Comparison of ENCODE assay signal across 9 mouse cellular contexts in the genomic region with DNA sequence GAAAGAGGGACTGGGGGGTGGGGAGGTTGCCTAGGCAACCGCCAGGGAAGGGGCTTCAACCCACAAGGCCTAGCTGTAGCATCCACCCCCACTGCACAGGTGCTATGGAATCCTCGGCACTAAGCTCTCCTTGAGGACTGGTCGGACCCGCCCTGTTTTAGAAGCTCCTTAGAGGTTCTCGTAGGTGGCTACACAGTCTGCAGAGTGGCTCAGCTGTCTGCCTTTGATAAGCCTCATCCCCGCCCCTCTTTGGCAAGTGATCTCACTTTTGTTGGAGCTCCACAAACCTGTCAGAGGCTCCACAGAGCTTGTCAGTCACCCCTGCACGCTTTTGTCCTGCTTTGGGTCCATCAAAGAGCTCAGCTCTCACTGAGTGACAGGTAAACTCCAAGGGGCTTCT. TPM values are rescaled to one million over a fixed set of nuclear protein-coding genes. Genes with fewer than 3 reads are reported as not detected.
A peak's percentile ranks its signal among the peaks of the same experiment; 100 is the strongest.
DNase-seq lines count a peak whose midpoint lies in the region; ATAC-seq and TF ChIP-seq lines count a peak whose summit lies in the region.
"Had no signal": no experiment of that assay in that cellular context is flagged by ENCODE, and none has a peak within 500 bp of the region (broad histone marks: within the 10 kb centered on the region; RNA-seq: fewer than 3 reads in every experiment).

No protein-coding gene starts in this region.

- no peaks in the 10 kb centered on the region for H3K9me3 ChIP-seq in heart, embryonic 11.5 days (replicated peaks; ENCODE audit: control insufficient read depth, low read length)
- H3K9me3 ChIP-seq in heart, embryonic 10.5 days: no peaks in the 10 kb centered on the region
- H3K9me3 ChIP-seq in hindbrain, embryonic 15.5 days: no peaks in the 10 kb centered on the region
- H3K9me3 ChIP-seq in midbrain, postnatal 0 days (ENCODE audit: low read length): no peaks in the 10 kb centered on the region

- WGBS in heart, embryonic 11.5 days (ENCODE audit: insufficient replicate concordance): 52% methylated on average over 7 of the region's 7 CpGs
- 45% methylated on average over 7 of the region's 7 CpGs for WGBS in heart, embryonic 10.5 days
- WGBS in hindbrain, embryonic 15.5 days: 65% methylated on average over 7 of the region's 7 CpGs
- 37% methylated on average over 7 of the region's 7 CpGs for WGBS in midbrain, postnatal 0 days

- no peaks in the 10 kb centered on the region; the same call in 1 of the 2 replicates for H3K27me3 ChIP-seq in heart, embryonic 11.5 days (ENCODE audit: control insufficient read depth, insufficient read depth, low read length)
- no peaks in the 10 kb centered on the region for H3K27me3 ChIP-seq in heart, embryonic 10.5 days (ENCODE audit: insufficient read depth, poor library complexity, severe bottlenecking)
- H3K27me3 ChIP-seq in hindbrain, embryonic 15.5 days: no peaks in the 10 kb centered on the region
- H3K27me3 ChIP-seq in midbrain, postnatal 0 days (ENCODE audit: insufficient read depth, low read length): no peaks in the 10 kb centered on the region

- no peak for DNase-seq in heart, embryonic 10.5 days (ENCODE audit: low spot score)
- no peak for DNase-seq in midbrain, postnatal 0 days (ENCODE audit: low spot score)
- DNase-seq in MN1 (ENCODE audit: low spot score): no peak
- no peak for DNase-seq in T-cell, adult 2 months (ENCODE audit: low spot score)
- no peak for DNase-seq in layer of hippocampus, adult 2 months (ENCODE audit: low spot score in 2 of 2)
- DNase-seq: gastrocnemius, postnatal 10 days had no signal

- H3K4me1 ChIP-seq in heart, embryonic 11.5 days (ENCODE audit: control insufficient read depth, insufficient read depth, low read length): 0 out of 2 replicates have a peak, but pooled peaks cover 5% of the 10 kb centered on the region
- peaks cover 18% of the 10 kb centered on the region for H3K4me1 ChIP-seq in heart, embryonic 10.5 days
- H3K4me1 ChIP-seq in hindbrain, embryonic 15.5 days (replicated peaks): peaks cover 5% of the 10 kb centered on the region; the same call in 1 of the 2 replicates
- no peaks in the 10 kb centered on the region for H3K4me1 ChIP-seq in midbrain, postnatal 0 days (ENCODE audit: insufficient read depth, low read length)

- no peak overlapping the region for H3K4me3 ChIP-seq in heart, embryonic 11.5 days (ENCODE audit: low read depth, low read length)
- H3K4me3 ChIP-seq in heart, embryonic 10.5 days: no peak overlapping the region
- H3K4me3 ChIP-seq in hindbrain, embryonic 15.5 days: no peak overlapping the region
- H3K4me3 ChIP-seq in midbrain, postnatal 0 days (ENCODE audit: low read depth, low read length): no peak overlapping the region
- no peak overlapping the region for H3K4me3 ChIP-seq in layer of hippocampus, adult 2 months

- no peak for TF ChIP-seq CTCF in midbrain, postnatal 0 days (IDR thresholded peaks at IDR 0.05)
- no peak for TF ChIP-seq CTCF in layer of hippocampus, adult 2 months (conservative IDR thresholded peaks at IDR 0.05)

- H3K4me2 ChIP-seq in heart, embryonic 11.5 days: no peak overlapping the region
- no peak overlapping the region for H3K4me2 ChIP-seq in hindbrain, embryonic 15.5 days
- H3K4me2 ChIP-seq in midbrain, postnatal 0 days (ENCODE audit: low read depth, low read length, poor library complexity, severe bottlenecking): no peak overlapping the region

- H3K36me3 ChIP-seq in heart, embryonic 11.5 days (ENCODE audit: control insufficient read depth, insufficient read depth, low read length): no peaks in the 10 kb centered on the region
- H3K36me3 ChIP-seq in heart, embryonic 10.5 days: no peaks in the 10 kb centered on the region
- peaks cover 51% of the 10 kb centered on the region for H3K36me3 ChIP-seq in hindbrain, embryonic 15.5 days
- H3K36me3 ChIP-seq in midbrain, postnatal 0 days (ENCODE audit: insufficient read depth, low read length): peaks cover 48% of the 10 kb centered on the region

- ATAC-seq in heart, embryonic 11.5 days (replicated peaks; ENCODE audit: insufficient number of reproducible peaks, low FRiP score, low TSS enrichment): 0 out of 2 replicates have a peak, but pooled peaks have one; percentile 4
- peak; percentile 42; the same call in 1 of the 2 replicates for ATAC-seq in common myeloid progenitor, adult 5-6 weeks (replicated peaks; ENCODE audit: low read depth, poor library complexity, severe bottlenecking)
- no peak; the same call in 1 of the 2 replicates for ATAC-seq in hindbrain, embryonic 15.5 days (ENCODE audit: low FRiP score, low read depth)
- ATAC-seq in midbrain, postnatal 0 days (ENCODE audit: low FRiP score): peak; percentile 36

- H3K27ac ChIP-seq in heart, embryonic 11.5 days (ENCODE audit: low read depth, low read length): no peak overlapping the region
- no peak overlapping the region for H3K27ac ChIP-seq in heart, embryonic 10.5 days
- H3K27ac ChIP-seq in hindbrain, embryonic 15.5 days (replicated peaks): no peak overlapping the region
- H3K27ac ChIP-seq in midbrain, postnatal 0 days (ENCODE audit: low read depth, low read length): peak overlapping the region; percentile 55; the same call in 1 of the 2 replicates
- H3K27ac ChIP-seq in layer of hippocampus, adult 2 months: no peak overlapping the region

- H3K9ac ChIP-seq in heart, embryonic 11.5 days (ENCODE audit: low read depth, low read length): no peak overlapping the region
- H3K9ac ChIP-seq in hindbrain, embryonic 15.5 days: peak overlapping the region; percentile 18; the same call in 1 of the 2 replicates
- H3K9ac ChIP-seq in midbrain, postnatal 0 days (replicated peaks; ENCODE audit: low read length, poor library complexity, severe bottlenecking): no peak overlapping the region

RNA-seq across cellular contexts. Expression of gene Mapre3, which starts 17.0 kb away (rescaled TPM):
- polyA plus RNA-seq in heart, embryonic 11.5 days (2014; fragmentation: Nextera tagmentation; extraction: Ambion mirVana): 14.2 and 17.9 TPM in 2 replicates
- 16.3 and 16.6 TPM in 2 replicates for polyA plus RNA-seq in heart, embryonic 10.5 days (2016; fragmentation: Nextera tagmentation; extraction: Ambion mirVana)
- not detected in 2 replicates for total RNA-seq in common myeloid progenitor, adult 5-6 weeks (2017)
- 138 and 157 TPM in 2 replicates for polyA plus RNA-seq in hindbrain, embryonic 15.5 days (2015; fragmentation: Nextera tagmentation; extraction: Ambion mirVana)
- total RNA-seq in midbrain, postnatal 0 days (2014; rRNA removed): 105 and 112 TPM in 2 replicates
- 172 and 175 TPM in 2 replicates for polyA plus RNA-seq in midbrain, postnatal 0 days (2015; fragmentation: Nextera tagmentation; extraction: Ambion mirVana)
- 100 to 1,000 TPM; 231 to 237 TPM for total RNA-seq in layer of hippocampus, adult 2 months (2021)
